Mouse (Mus musculus) right cerebral cortex, postnatal 14 days (tissue): ENCODE results near the gene Sptlc2.
A peak's percentile ranks its signal among the peaks of the same experiment; 100 is the strongest.

Experiments used
- DNase-seq: peaks from one replicate; pipeline ENCODE4 v3.0.0; 2022

Gene Sptlc2

DNA sequence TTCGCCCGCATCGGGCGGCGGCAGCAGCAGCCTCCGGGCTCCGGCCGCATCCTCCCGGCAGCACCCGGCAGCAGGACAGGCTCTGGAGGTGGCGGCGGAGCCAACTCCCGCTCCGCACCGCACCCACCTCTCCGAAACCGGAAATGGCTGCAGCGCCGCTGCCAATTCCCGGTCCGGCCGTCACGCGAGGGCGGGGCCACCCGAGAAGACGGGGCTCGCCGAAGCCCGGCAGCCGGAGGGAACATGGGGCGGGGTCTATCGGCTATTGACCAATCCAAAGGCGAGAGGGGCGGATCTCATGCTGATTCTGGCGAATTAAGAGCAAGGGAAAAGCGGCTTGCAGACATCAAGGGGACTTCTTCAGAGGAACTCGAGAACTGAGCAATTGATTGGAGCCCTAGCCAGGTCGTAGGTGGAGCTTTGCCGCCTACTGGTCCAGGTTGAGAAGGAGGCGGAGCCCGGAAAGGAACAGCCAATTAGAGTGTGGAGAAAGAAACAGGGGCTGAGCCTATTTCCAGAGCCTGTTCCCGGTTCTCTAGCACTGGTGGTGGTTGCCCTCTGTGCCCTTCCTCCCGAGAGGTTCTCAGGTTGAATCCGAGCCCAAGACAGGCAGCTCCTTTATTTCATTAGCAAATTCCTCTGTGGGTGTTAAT is at the start of gene Sptlc2:
Gene Sptlc2, minus strand, starts transcription at position 234 of the 653 bp plus-strand sequence.
- DNase-seq = peak; percentile 99

DNA sequence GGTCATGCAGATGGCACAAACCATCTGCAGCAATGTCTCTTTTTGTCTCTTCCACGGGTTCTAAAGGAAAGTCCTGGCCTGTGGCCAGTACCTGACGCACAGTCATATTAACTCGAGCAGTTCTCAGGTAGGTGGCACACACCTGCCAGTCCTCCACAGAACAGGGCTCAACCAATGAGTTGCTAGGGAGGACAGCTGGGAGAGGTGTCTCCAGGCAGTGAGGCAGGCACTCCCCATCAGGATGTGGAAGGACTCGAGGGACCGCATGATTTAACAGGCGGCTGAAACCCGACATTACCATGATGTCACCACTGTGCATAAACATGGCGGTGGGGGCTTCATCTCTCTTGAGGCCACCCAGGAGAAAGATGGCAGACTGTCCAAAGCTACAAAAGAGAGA is 40.7 kb upstream of the Sptlc2 start:
- DNase-seq = no peak

DNA sequence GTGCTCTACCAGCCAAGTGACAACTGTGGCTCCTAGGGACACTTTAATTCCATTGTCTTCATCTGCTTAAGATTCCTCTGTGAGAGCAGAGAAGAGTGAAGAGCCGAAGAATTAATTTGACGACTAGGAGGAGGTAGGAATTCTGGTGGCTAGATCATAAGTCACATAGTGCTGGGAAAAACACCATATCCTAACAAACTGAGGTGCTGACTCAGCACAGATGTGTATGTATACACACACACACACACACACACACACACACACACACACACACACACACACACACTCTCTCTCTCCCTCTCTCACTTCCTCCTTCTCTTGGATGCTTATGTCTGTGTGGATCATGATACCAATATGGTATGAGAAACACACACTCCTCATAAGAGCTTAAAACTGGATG is 40.1 kb upstream of the Sptlc2 start:
- no peak for DNase-seq

DNA sequence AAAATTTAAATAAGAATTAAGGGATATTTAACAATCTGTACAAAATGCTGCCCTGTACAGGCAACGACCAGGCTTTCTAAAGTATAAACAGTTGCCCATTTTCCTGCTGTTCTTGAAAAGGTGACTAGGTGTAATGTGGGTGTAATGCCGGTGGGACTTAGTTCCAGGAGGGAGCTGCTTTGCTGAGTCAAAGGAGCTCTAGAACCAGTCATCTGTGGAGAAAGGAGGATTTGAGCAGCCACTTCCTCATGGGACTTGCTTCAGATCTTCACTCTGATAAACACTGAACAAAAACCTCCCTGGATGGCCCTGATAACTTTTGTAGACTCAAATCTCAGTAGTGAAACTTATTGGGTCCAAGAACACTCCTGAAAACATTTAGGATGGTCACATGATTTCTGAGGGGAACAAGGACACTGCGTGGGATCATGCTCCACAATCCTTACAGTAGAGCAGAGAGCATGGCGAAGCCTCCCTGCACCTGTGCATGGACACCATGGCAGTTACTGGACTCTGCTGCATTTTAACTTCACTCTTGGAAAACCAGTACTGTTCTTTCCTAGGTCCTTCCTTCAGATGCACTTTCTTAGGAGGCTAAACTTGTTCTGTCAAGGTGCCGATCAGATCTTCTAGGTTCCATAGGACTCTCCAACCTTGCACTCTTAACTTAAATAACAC is 38.3 kb upstream of the Sptlc2 start:
- DNase-seq = no peak

DNA sequence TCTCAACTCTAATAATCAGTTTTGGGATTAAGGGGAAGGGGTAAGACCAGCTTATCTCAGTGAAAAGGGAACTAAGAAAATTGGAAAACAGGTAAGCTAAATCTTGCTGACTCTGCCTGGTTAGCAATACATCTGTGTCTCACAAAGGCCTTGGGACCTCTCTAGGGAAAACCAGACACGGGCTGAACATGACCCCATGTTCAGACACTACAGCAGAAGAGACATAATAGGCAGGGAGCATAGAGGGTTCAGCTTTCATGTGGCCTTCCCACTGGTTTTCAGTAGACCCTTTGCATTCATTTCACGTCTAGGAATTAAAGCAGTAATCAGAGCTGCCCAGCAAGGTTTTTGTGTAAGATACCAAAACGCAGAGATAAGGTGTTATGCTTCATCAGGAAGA is 36.4 kb upstream of the Sptlc2 start:
- no peak for DNase-seq

DNA sequence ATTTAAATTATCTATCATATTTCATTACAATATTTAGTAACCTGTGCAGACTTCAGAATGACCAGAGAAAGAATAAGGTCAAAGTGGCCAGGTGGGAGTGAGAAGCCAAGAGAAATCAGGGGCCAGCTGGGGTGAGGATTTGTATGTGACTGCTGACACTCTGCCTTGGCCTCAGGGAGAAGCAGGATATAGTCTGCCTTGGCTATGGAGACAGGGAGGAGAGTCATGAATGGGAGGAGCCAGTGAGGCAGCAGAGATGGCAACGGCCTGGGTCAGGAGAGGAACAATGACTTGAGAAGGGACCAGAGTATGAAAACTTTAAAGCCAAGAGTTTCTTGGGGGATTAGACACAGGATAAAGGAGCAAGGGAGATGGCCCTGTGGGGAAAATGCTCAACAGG is 35.5 kb upstream of the Sptlc2 start:
- no peak for DNase-seq

DNA sequence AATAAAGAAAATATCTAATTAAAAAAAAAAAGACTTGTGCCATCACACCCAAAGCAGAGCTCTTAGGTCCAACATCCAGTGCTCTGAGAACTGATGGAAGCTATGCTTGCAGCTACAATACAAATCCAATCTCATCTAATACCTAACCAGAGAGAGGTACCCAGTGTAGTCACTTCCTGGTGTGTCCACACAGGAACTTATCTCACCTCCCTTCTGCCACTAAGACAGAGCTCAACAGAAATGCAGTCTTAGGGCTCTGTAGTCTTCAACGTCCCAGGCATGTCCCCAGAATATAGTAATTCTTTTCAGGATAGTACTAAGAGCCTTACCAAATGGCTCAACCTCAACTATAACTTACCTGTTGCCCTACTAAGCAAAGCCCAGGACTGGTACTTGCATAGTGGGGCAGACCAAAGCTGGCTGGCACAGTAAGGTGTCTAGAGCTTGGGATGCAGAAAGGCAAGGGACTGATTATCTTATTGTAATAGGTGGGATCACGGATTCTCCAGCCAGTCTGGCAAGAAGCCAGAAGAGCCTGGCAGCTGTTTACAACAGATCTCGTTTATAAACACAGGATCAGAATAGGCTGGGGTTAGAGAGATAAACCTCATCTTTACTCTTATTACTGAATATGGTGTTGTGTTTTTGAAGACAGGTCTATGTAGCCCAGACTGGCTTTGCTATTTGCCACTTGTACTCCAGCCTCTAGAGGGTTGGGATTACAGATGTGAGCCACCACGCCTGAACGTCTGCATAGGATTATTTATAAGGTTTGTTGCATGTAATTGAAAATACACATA is 33.8 kb upstream of the Sptlc2 start:
- DNase-seq = no peak

DNA sequence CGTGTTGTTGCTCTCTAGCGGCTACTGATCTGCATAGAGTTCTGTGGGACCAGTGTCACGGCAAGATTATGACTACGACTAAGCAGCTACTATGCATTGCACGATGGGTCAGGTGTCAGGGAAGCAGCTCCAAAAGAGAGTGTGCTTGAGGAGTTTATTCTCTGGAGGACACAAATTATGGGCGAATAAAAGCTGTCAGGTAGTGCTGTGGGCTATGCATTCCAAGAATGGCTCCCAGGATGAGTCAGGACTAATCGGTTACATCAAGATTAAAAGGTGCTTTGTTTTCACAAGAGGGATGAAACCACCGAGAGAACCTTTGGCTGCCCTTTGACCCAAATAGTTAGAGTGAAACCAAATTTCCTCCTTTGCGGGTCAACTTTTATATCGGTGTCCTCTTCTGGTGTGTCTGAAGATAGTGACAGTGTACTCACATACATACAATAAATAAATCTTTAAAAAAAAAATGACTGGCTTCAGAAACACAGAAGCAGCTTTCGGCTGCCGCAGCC is 31.9 kb upstream of the Sptlc2 start:
- no peak for DNase-seq

DNA sequence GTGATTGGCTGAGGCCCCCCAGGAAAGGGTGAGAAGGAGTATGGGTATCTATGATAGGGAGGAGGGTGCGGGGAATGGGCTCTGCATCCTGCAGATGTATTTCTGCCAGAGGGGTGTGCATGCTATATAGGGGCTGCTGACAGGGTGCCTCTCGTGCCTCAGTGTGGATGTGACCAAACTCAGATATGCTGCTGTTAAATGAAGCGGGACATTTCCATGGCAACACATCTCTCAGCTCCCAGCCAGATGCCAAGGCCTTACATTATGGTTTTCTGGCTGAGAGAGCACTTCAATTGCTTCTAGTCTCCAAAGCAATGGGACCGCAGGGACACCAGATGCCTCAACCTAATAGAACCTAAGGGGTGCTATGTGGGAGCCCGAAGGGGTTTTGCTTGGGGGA is 30.8 kb upstream of the Sptlc2 start:
- peak; percentile 16 for DNase-seq

DNA sequence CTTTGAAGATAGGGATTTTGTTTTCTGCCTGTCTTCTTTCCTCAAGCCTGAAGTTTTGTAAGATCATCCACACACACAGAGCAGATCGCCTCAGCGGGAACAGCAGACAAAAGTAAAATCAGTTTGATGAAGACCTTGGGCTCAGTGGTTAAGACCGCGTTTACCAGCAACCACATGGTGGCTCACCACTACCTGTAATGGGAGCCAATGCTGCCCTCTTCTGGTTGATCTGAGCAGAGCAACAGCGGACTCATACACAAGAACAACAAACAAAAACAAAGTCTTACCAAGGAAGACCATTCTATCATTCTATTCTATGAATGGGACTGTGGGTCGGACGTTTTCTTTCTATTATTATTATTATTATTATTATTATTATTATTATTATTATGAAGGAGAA is 28.5 kb upstream of the Sptlc2 start:
- peak; percentile 48 for DNase-seq

DNA sequence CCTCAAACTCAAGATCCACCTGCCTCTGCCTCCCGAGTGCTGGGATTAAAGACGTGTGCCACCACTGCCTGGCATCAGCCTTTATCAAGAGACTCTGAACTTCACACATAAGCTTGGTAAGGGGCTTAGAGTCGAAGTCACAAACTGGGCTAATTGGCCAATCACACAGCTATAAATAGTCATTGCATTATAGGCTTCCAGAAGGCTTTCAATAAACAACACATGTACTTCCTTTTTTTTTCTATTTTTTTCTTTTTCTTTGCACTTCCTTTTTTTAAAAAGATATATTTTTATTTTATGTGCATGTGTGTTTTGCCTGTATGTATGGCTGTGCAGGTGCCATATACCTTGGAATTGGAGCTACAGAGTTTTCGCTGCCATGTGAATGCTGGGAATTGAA is 27.2 kb upstream of the Sptlc2 start:
- no peak for DNase-seq

DNA sequence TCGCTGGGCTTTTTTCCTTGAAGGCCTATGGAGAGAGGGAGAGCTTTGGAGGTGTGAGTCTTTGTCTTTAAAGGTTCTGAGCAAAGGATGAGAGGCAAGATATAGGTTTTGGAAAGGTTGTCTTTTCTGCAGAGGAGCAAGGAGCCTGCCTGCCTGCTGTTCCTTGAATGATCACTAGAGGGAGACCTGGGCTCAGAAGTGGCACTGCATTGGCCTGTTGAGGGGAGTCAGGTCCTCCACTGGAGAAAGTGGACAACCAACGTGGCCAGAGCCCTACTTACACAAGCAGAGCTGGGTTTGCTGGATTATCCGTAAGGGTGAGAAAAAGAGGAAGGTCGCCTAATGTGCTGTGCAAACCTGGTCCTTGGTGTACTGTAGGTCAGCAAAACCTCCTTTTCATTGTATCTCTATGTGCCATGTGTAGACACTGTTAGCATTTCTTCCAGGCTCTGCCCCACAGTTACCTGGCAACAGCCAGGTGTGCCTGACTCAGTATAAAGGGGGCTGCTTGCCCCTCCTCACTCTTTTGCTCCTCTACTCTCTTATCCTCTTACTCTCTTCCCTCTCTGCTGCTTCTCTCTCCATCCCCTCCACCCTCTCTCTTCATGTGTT is 25.1 kb upstream of the Sptlc2 start:
- DNase-seq = peak; percentile 78

DNA sequence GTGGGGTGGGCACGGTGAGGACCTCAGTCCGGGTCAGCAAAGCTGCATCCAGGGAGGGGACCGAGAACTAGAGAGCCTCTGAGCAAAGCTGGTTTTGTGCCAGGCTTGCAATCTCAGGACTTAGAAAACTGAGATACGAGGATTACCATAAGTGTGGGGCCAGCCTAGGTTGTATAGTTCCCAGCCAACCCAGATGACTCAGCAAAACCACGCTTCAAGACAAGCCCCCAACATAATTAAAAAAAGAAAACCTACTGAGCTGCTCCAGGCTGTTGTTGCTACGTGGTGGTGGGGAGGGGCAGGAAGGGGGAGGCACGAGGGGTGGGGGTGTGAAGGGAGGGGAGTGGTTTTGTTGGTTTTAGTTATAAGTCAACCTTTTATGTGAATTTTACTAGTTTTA is 22.8 kb upstream of the Sptlc2 start:
- DNase-seq = no peak

DNA sequence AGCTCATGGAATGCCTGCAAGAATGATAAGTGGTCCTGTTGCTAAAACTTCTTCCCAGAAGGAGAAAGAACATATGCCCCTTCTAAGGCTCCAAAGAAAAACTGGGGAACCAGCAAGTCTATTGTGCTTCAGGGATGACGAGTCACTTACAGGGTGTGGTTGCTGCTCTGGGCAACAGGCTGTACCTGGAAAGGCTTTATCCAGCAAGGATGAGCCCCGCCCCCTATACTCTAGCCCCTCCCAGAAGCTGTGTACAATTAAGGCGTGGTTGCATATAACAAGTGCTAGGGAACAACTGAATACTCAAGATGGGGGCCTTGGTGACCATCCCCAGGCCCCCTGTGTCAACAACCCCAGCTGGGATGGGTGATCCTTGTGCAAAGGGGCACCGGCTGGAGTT is 21.0 kb upstream of the Sptlc2 start:
- DNase-seq = no peak

DNA sequence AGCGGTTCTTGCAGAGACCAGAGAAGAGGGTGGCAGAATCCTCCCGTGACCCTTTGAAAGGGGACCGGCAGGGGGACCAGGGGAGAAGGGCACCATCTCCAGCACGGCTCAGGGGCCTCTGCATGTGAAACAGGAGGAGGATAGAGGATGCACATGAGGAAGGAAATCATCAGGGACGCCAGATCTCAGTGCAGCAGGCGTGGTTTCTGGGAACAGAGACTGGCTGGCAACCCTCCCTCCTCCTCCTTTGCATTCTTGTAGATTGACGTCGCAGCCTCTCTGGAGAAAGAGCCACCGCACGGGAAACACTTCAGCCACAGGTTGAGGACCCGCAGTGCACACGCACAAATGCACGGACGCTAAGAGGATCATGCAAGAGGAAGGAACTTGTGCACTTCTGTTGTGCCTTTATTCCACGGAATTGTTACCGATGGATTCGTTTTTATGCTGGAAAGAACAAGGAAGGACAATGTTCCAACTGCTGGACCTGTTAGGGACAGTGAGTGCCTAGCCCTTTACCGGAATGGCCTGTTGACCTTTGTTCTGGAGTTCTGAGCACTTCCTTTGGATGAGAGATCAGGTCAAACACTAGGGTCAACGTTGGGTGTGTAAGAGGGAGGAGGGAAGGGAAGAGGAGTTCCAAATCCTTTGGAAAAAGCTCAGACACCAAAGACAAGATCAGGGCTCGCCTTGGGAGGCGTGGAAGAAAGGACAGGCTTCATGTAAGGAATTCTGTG is 19.9 kb upstream of the Sptlc2 start:
- DNase-seq = peak; percentile 15

DNA sequence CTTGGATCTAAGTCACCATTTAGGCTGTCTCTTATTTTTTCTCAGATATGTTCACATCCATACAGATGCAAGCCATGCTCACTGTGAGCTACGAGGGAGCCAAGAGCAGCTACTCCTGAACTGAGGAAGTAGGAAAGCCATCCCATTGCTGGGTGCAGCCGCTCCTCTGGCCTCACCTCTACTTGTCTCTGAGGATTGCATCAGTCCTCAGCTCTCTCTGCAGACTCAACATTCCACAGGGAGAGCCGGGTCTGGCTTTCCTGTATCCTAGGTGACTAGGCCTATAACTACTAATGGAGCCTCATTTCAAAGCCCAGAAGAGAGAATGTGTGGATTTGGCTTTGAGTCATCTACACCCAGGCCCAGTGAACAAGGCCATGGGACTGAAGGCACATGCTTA is 17.6 kb upstream of the Sptlc2 start:
- DNase-seq = no peak

DNA sequence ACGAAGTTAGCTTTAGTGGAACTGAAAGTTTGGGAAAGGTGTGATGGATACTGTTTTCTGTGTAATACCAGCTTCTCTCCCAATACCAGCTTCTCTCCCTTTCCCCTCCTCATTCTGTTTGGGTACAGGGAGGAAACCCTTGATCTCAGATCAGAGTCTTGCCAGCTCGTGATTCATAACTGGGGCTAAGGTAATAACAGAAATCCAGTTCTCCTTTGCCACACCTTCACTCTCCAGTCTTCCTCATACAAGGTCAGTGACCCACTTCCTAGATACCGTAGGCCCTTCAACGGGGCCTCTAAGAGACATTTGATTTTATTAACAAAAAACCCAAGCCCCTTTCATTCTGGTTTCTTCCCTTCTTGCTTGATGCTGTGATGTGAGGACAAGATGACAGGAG is 17.0 kb upstream of the Sptlc2 start:
- DNase-seq = no peak

DNA sequence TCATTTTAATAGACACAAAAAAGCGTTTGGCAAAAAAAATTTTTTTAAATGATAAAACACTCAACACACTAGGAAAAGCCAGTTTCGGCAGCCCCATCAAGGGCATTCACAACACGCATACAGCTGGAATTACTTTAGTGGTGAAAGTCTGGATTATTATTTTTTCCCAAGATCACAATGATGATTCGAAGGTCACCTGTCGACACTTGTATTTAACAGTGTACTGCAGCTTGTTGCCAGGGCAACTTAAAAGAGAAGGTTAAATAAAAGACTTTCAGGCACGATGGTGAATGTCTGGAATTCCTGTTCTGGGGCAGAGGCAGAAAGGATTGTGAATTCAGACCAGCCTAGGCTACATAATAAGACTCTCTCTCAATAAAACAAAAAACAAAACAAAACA is 13.7 kb upstream of the Sptlc2 start:
- DNase-seq = no peak

DNA sequence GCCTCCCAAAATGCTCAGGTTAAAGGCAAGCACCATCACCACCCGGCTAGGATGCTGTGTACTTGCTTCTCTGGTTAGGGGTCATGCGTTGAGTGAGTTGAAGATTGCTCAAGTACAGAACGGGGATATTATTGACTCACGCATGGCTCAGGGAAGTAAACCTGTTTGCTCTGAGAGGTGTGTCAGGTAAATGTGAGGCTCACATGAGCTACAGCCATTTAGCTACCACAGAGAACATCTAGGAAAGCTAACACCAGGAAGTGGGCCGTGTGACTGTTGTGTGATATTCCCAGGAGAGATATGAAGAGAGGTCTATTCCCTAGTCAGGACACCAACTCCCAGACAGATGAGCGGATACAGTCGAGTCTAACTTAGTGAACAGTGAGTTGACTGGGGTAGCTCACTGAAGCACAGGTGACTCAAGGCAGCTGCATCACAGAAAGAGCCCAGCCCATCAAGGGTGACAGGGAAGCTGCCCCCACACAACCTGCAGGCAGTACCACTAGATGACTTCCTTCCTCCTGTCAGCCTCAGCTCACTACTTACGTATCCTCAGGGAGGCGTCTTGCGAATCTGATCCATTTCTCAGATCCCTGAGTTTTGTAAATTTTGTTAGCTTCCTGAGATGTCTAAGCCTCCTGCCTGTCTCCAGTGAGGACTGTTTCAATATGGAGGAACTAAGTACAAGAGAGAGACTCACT is 11.1 kb upstream of the Sptlc2 start:
- DNase-seq = no peak

DNA sequence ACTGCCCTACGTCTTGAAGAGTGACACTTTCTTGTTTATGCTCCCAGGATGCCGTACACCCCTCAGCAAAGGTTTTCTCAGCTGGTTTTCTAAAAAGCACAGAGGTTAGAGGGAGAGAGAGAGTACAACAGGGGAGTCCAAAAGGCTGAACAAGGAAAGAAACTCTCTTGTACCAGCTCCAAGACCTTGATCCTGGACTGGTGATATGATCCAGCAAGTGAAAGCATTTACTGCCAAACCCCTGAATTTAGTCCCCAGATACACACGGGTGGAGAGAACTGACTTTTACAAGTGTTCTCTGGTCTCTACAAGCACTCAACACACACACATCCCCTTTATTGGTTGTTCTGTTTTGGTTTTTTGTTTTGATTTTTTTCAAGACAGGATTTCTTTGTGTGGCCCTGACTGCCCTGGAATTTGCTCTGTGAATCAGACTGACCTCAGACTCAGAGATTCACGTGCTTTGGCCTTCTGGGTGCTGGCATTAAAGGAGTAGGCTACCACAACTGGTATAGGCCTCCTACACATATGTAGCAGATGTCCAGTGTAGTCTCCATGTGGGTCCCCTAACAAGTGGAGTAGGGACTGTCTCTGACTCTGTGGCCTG is 9.8 kb upstream of the Sptlc2 start:
- DNase-seq = no peak

DNA sequence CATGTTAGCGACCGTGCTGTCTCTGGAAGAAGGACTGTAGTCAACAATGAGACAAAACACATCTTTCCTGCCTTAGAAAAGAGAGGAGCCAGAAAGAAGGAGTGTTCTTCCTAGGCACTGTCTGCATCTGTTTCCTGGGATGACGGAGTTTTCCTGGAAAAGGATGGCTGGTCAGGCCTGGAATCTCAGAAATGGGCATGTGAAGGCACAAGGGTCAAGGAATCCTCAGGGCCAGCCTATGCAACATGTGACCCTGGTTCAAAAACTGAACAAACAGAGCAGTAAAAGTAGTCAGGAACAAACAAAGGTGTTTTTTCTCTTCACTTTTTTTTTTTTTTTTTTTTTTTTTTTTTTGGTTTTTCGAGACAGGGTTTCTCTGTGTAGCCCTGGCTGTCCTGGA is 9.0 kb upstream of the Sptlc2 start:
- no peak for DNase-seq

DNA sequence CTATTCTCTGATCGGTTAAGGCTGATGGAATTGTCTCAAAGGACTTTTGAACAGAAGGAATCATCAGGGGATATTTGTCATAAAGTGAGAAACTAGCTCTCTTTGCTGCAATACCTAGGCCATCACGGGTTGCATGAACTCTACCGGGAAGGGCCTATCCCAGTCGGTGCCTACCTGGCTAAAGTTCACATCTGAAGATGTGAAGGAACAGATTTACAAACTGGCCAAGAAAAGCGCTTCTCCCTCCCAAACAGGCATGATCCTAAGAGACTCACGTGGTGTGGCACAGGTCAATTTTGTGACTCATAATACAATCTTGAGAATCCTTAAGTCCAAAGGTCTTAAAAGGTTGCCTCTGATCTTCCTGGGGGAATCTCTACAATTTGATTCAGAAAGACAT is 6.2 kb upstream of the Sptlc2 start:
- no peak for DNase-seq
